Mouse (Mus musculus) embryonic fibroblast, embryonic 13.5 days (primary cell): ENCODE results near the gene Bend7.

Source experiments
- CTCF ChIP-seq: IDR thresholded peaks from 2 replicates; pipeline ENCODE4 v1.5.1; 2011; ENCODE audit warnings: mild to moderate bottlenecking, control low read depth, low read length, moderate library complexity, borderline replicate concordance; ENCODE audit not compliant: insufficient read depth
- POLR2A ChIP-seq: IDR thresholded peaks from 2 replicates; pipeline ENCODE4 v1.6.1; 2011; ENCODE audit warnings: low read depth, mild to moderate bottlenecking, control low read depth, low read length, moderate library complexity

DNA sequence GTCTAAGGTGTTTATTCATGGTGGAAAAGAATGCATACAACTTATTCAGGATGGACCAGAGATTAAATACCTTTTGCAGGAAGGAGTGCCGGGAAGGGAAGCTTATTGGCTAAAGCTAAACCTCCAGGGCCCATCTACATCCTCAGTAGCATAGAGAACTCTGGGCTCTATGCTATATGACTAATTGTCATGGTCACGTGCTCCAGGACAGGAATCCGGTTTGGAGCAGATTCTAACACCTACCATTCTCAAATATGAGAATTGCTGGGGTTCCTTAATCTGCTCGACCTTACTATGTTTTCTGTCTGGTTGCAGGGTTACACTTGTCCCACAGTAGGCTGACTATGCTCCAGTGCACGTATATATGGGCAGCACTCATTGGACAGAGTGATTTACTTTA is 110.4 kb downstream of the Bend7 start:
- TF ChIP-seq CTCF (no peak), POLR2A (no peak)
